In the genomic region with DNA sequence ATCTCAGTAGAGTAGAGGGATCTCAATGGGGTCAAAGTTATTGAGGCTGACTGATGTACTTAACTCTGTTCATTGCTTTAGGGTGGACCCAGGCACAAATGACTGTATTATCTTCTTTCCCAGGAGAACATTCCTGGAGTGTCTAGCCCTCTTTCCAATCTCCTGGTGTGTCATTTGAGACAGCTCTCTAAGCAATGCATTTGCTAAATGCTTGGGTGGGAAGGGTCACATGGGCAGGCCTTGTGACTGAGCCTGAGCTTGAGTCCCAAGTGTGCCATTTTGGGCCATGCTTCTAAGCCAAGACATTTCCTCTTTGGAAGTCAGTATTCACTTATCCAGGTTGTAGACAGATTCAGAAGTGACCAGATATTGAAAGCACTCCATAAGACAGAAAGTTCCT, we compare ENCODE assay signal across 23 mouse cellular contexts. TPM values are rescaled to one million over a fixed set of nuclear protein-coding genes. Genes with fewer than 3 reads are reported as not detected.
DNase-seq lines count a peak whose midpoint lies in the region; ATAC-seq and TF ChIP-seq lines count a peak whose summit lies in the region.
"Had no signal": no experiment of that assay in that cellular context is flagged by ENCODE, and none has a peak within 500 bp of the region (broad histone marks: within the 10 kb centered on the region; RNA-seq: fewer than 3 reads in every experiment).

No protein-coding gene starts in this region.

- TF ChIP-seq CTCF in heart, postnatal 0 days (IDR thresholded peaks at IDR 0.05; ENCODE audit: low read depth), result no peak

- H3K36me3 ChIP-seq in heart, embryonic 12.5 days, result peaks cover 5% of the 10 kb centered on the region
- H3K36me3 ChIP-seq in heart, postnatal 0 days (replicated peaks; ENCODE audit: control insufficient read depth, insufficient read depth, low read length), result peaks cover 21% of the 10 kb centered on the region
- peaks cover 10% of the 10 kb centered on the region; the same call in 1 of the 2 replicates for H3K36me3 ChIP-seq in heart, embryonic 10.5 days
- H3K36me3 ChIP-seq: hindbrain, embryonic 12.5 days had no signal

- no peak for ATAC-seq in heart, embryonic 12.5 days (ENCODE audit: insufficient number of reproducible peaks, low FRiP score)
- ATAC-seq in heart, postnatal 0 days (ENCODE audit: insufficient read depth, low read depth), result peak; percentile 18; the same call in 1 of the 2 replicates
- ATAC-seq: forebrain, embryonic 16.5 days; hindbrain, embryonic 16.5 days had no signal

- no peak for DNase-seq in heart, postnatal 36 days
- no peak for DNase-seq in heart, postnatal 0 days (ENCODE audit: low spot score)
- DNase-seq in heart, embryonic 10.5 days (ENCODE audit: low spot score), result no peak
- DNase-seq in ES-CJ7 (ENCODE audit: low read depth, low spot score), result peak; percentile 25
- peak; percentile 31 for DNase-seq in adipocyte (ENCODE audit: low spot score)
- DNase-seq in thymus, postnatal 0 days (ENCODE audit: low spot score), result no peak
- DNase-seq in left cerebral cortex, adult 8-10 months (ENCODE audit: low spot score in 2 of 2), result no peak
- DNase-seq: adrenal gland, adult 8-10 months; cerebellum, adult 11 months; cerebellum, adult 8-10 months; cerebellum, postnatal 14 days; embryo, embryonic 11 days; gastrocnemius, postnatal 10 days had no signal

- peak overlapping the region; percentile 31; the same call in 1 of the 2 replicates for H3K27ac ChIP-seq in heart, embryonic 12.5 days (ENCODE audit: poor library complexity, severe bottlenecking)
- 0 out of 2 replicates have a peak overlapping the region, but pooled peaks have one; percentile 15 for H3K27ac ChIP-seq in heart, postnatal 0 days (ENCODE audit: low read depth)
- no peak overlapping the region for H3K27ac ChIP-seq in heart, embryonic 10.5 days
- H3K27ac ChIP-seq: embryonic facial prominence, embryonic 15.5 days; heart, adult 2 months; hindbrain, embryonic 12.5 days; kidney, embryonic 15.5 days had no signal

- H3K9me3 ChIP-seq in heart, embryonic 12.5 days (replicated peaks), result no peaks in the 10 kb centered on the region
- no peaks in the 10 kb centered on the region for H3K9me3 ChIP-seq in heart, postnatal 0 days (replicated peaks; ENCODE audit: control insufficient read depth, low read length)
- H3K9me3 ChIP-seq in heart, embryonic 10.5 days, result no peaks in the 10 kb centered on the region
- H3K9me3 ChIP-seq: embryonic facial prominence, embryonic 15.5 days; G1E; hindbrain, embryonic 12.5 days; kidney, embryonic 15.5 days had no signal

- H3K27me3 ChIP-seq in heart, embryonic 12.5 days (replicated peaks), result no peaks in the 10 kb centered on the region
- H3K27me3 ChIP-seq in heart, postnatal 0 days (ENCODE audit: control insufficient read depth, insufficient read depth, low read length), result no peaks in the 10 kb centered on the region
- no peaks in the 10 kb centered on the region for H3K27me3 ChIP-seq in heart, embryonic 10.5 days (ENCODE audit: insufficient read depth, poor library complexity, severe bottlenecking)
- H3K27me3 ChIP-seq: embryonic facial prominence, embryonic 15.5 days; hindbrain, embryonic 12.5 days; kidney, embryonic 15.5 days had no signal

- no peak overlapping the region for H3K4me2 ChIP-seq in heart, embryonic 12.5 days
- H3K4me2 ChIP-seq in heart, postnatal 0 days (ENCODE audit: low read depth, low read length), result no peak overlapping the region
- H3K4me2 ChIP-seq: embryonic facial prominence, embryonic 15.5 days; hindbrain, embryonic 12.5 days; kidney, embryonic 15.5 days had no signal

- TF ChIP-seq EP300 in heart, postnatal 0 days (IDR thresholded peaks at IDR 0.05; ENCODE audit: low read depth), result no peak

- H3K4me3 ChIP-seq in heart, embryonic 12.5 days, result no peak overlapping the region
- no peak overlapping the region for H3K4me3 ChIP-seq in heart, postnatal 0 days (ENCODE audit: low read depth, low read length)
- H3K4me3 ChIP-seq in heart, embryonic 10.5 days, result no peak overlapping the region
- H3K4me3 ChIP-seq: embryonic facial prominence, embryonic 15.5 days; erythroblast, embryonic 14.5 days; heart, adult 2 months; hindbrain, embryonic 12.5 days; kidney, embryonic 15.5 days had no signal

- intact Hi-C loops in heart, postnatal 36 days (cut with DNase I), result no loop called here

- H3K4me1 ChIP-seq in heart, embryonic 12.5 days (replicated peaks), result peaks cover 47% of the 10 kb centered on the region
- H3K4me1 ChIP-seq in heart, postnatal 0 days (ENCODE audit: control insufficient read depth, insufficient read depth), result peaks cover 33% of the 10 kb centered on the region
- H3K4me1 ChIP-seq in heart, embryonic 10.5 days, result peaks cover 31% of the 10 kb centered on the region
- H3K4me1 ChIP-seq: embryonic facial prominence, embryonic 15.5 days; hindbrain, embryonic 12.5 days; kidney, embryonic 15.5 days had no signal

- H3K9ac ChIP-seq in heart, embryonic 12.5 days, result no peak overlapping the region
- no peak overlapping the region for H3K9ac ChIP-seq in heart, postnatal 0 days (replicated peaks; ENCODE audit: low read depth, low read length)
- H3K9ac ChIP-seq: embryonic facial prominence, embryonic 15.5 days; hindbrain, embryonic 12.5 days; kidney, embryonic 15.5 days had no signal

RNA-seq across cellular contexts. Expression of gene Mob3c, which starts 6.5 kb away (rescaled TPM):
- 6.7 TPM in 2 replicates for polyA plus RNA-seq in heart, embryonic 12.5 days (2016; fragmentation: Nextera tagmentation; extraction: Ambion mirVana)
- total RNA-seq in heart, postnatal 36 days (2021), result 1 to 10 TPM; 4.7 to 5.4 TPM
- 3.1 and 4.9 TPM in 2 replicates for total RNA-seq in heart, postnatal 0 days (2014; rRNA removed; ENCODE audit: low replicate concordance)
- polyA plus RNA-seq in heart, postnatal 0 days (2015; fragmentation: Nextera tagmentation; extraction: Ambion mirVana), result 5.5 and 6.4 TPM in 2 replicates
- 5.9 and 9.8 TPM in 2 replicates for polyA plus RNA-seq in heart, embryonic 10.5 days (2016; fragmentation: Nextera tagmentation; extraction: Ambion mirVana)
- polyA plus RNA-seq in thymus, postnatal 0 days (2015; fragmentation: Nextera tagmentation; extraction: Ambion mirVana), result 8.5 and 9.4 TPM in 2 replicates
- 1 to 10 TPM; 5.0 to 7.3 (median 6.1) TPM for total RNA-seq in left cerebral cortex, adult 8-10 months (2022)

RNA-seq across cellular contexts. Expression of gene Mknk1, which starts 17.6 kb away (rescaled TPM):
- 20.1 and 21.6 TPM in 2 replicates for polyA plus RNA-seq in heart, embryonic 12.5 days (2016; fragmentation: Nextera tagmentation; extraction: Ambion mirVana)
- total RNA-seq in heart, postnatal 36 days (2021), result 10 to 100 TPM; 22.8 to 23.8 TPM
- 10.9 and 15.4 TPM in 2 replicates for total RNA-seq in heart, postnatal 0 days (2014; rRNA removed; ENCODE audit: low replicate concordance)
- polyA plus RNA-seq in heart, postnatal 0 days (2015; fragmentation: Nextera tagmentation; extraction: Ambion mirVana), result 15.5 and 16.6 TPM in 2 replicates
- 22.7 and 23.0 TPM in 2 replicates for polyA plus RNA-seq in heart, embryonic 10.5 days (2016; fragmentation: Nextera tagmentation; extraction: Ambion mirVana)
- 41.3 and 42.5 TPM in 2 replicates for polyA plus RNA-seq in thymus, postnatal 0 days (2015; fragmentation: Nextera tagmentation; extraction: Ambion mirVana)
- total RNA-seq in left cerebral cortex, adult 8-10 months (2022), result 10 to 100 TPM; 34.9 to 45.5 (median 39.6) TPM

RNA-seq across cellular contexts. Expression of gene Atpaf1, which starts 36.8 kb away (rescaled TPM):
- 69.9 and 73.5 TPM in 2 replicates for polyA plus RNA-seq in heart, embryonic 12.5 days (2016; fragmentation: Nextera tagmentation; extraction: Ambion mirVana)
- total RNA-seq in heart, postnatal 36 days (2021), result 10 to 100 TPM; 82.3 to 95.1 TPM
- 40.0 and 49.0 TPM in 2 replicates for total RNA-seq in heart, postnatal 0 days (2014; rRNA removed; ENCODE audit: low replicate concordance)
- polyA plus RNA-seq in heart, postnatal 0 days (2015; fragmentation: Nextera tagmentation; extraction: Ambion mirVana), result 75.9 and 86.4 TPM in 2 replicates
- polyA plus RNA-seq in heart, embryonic 10.5 days (2016; fragmentation: Nextera tagmentation; extraction: Ambion mirVana), result 60.0 and 67.2 TPM in 2 replicates
- polyA plus RNA-seq in thymus, postnatal 0 days (2015; fragmentation: Nextera tagmentation; extraction: Ambion mirVana), result 42.7 and 51.1 TPM in 2 replicates
- 10 to 100 TPM; 77.6 to 82.8 (median 81.9) TPM for total RNA-seq in left cerebral cortex, adult 8-10 months (2022)

RNA-seq across cellular contexts. Expression of gene Tex38, which starts 40.6 kb away (rescaled TPM):
- 0.22 and 0.24 TPM in 2 replicates for polyA plus RNA-seq in heart, embryonic 12.5 days (2016; fragmentation: Nextera tagmentation; extraction: Ambion mirVana)
- total RNA-seq in heart, postnatal 36 days (2021), result under 1 TPM; 0.39 to 0.68 TPM
- total RNA-seq in heart, postnatal 0 days (2014; rRNA removed; ENCODE audit: low replicate concordance), result not detected in 2 replicates
- 0.30 and 0.55 TPM in 2 replicates for polyA plus RNA-seq in heart, postnatal 0 days (2015; fragmentation: Nextera tagmentation; extraction: Ambion mirVana)
- polyA plus RNA-seq in heart, embryonic 10.5 days (2016; fragmentation: Nextera tagmentation; extraction: Ambion mirVana), result 0.55 and 0.62 TPM in 2 replicates
- polyA plus RNA-seq in thymus, postnatal 0 days (2015; fragmentation: Nextera tagmentation; extraction: Ambion mirVana), result 0.27 and 0.35 TPM in 2 replicates
- 1 to 10 TPM in 1 of 4 experiments, under 1 TPM in 2, not detected in 1; 0.48 to 1.0 (median 0.95) TPM for total RNA-seq in left cerebral cortex, adult 8-10 months (2022)
- total RNA-seq: G1E had no signal
- polyA plus RNA-seq: embryonic facial prominence, embryonic 11.5 days; erythroblast, embryonic 14.5 days; G1E; hindbrain, embryonic 12.5 days had no signal

Comparison
In these comparisons a context has a peak if more than half of its experiments do, and no peak if none do; other contexts are left out.
1. DNase-seq: peak in ES-CJ7 (single experiment) and adipocyte (single experiment); none in heart, postnatal 36 days (0 of 2), heart, postnatal 0 days (single experiment), heart, embryonic 10.5 days (single experiment), thymus, postnatal 0 days (single experiment) and left cerebral cortex, adult 8-10 months (0 of 2).